Mouse (Mus musculus) neural tube, embryonic 15.5 days (tissue): ENCODE data around the gene Fcer1a. TPM values are rescaled to one million over a fixed set of nuclear protein-coding genes. Genes with fewer than 3 reads are reported as not detected.

Experiments
- polyA plus RNA-seq: library from polyadenylated mRNA; unstranded; fragments of >200 nt; fragmentation: Nextera tagmentation; extraction: Ambion mirVana; gene quantifications from 2 replicates; pipeline ENCODE4 v1.2.1, GENCODE M21; 2015

Gene Fcer1a
- polyA plus RNA-seq, 1 experiment from 2014 or later: not detected

Other genes starting within 250 kb of the Fcer1a start
- not detected in 2 replicates for gene Olfr1408, start 89.8 kb downstream of the Fcer1a start, polyA plus RNA-seq
- gene Olfr1406, start 36.6 kb downstream of the Fcer1a start, polyA plus RNA-seq: not detected in 2 replicates
- not detected in 2 replicates for gene Olfr218, start 29.4 kb downstream of the Fcer1a start, polyA plus RNA-seq
- gene Olfr1404, start 14.8 kb downstream of the Fcer1a start, polyA plus RNA-seq: not detected in 2 replicates
- gene Olfr418, start 38.8 kb upstream of the Fcer1a start, polyA plus RNA-seq: not detected in 2 replicates
- not detected in 2 replicates for gene Mptx2, start 50.6 kb upstream of the Fcer1a start, polyA plus RNA-seq
- gene Ackr1, start 106.5 kb upstream of the Fcer1a start, polyA plus RNA-seq: 17.7 and 18.2 TPM in 2 replicates
- gene Aim2, start 123.7 kb upstream of the Fcer1a start, polyA plus RNA-seq: 2.2 and 3.2 TPM in 2 replicates
- 61.0 and 91.8 TPM in 2 replicates for gene Cadm3, start 140.5 kb upstream of the Fcer1a start, polyA plus RNA-seq